Mouse (Mus musculus): ENCODE measurements around the gene Slc4a7.

- no peak for TF ChIP-seq USF1 (IDR thresholded peaks at IDR 0.05; ENCODE audit: low read depth)
- TF ChIP-seq MAX (IDR thresholded peaks at IDR 0.05; ENCODE audit: low read depth) = no peak
Observed at GRCm38 (mm10) chr14:14804518-14805212, 102.6 kb downstream of the Slc4a7 start.

All from myocyte (in vitro differentiated cells).